Mouse (Mus musculus): ENCODE measurements around the gene Pgm2l1.

- no peak for TF ChIP-seq GATA1 (IDR thresholded peaks at IDR 0.05; ENCODE audit: borderline replicate concordance, low read length)
- TF ChIP-seq CTCF (IDR thresholded peaks at IDR 0.05; ENCODE audit: low read depth, low read length), result no peak
- TF ChIP-seq TAL1 (conservative IDR thresholded peaks at IDR 0.05; ENCODE audit: low read depth, low read length), result no peak
- no peak for TF ChIP-seq GATA2 (IDR thresholded peaks at IDR 0.05; ENCODE audit: borderline replicate concordance, low read depth, low read length)
- no peak for TF ChIP-seq POLR2AphosphoS5 (IDR thresholded peaks at IDR 0.05; ENCODE audit: insufficient replicate concordance, low read depth, low read length)
These were observed 35.2 kb downstream of the Pgm2l1 start for GRCm38 (mm10) chr7:100262350-100262749.
